Mouse (Mus musculus): ENCODE measurements around the gene Eif3g.

DNA sequence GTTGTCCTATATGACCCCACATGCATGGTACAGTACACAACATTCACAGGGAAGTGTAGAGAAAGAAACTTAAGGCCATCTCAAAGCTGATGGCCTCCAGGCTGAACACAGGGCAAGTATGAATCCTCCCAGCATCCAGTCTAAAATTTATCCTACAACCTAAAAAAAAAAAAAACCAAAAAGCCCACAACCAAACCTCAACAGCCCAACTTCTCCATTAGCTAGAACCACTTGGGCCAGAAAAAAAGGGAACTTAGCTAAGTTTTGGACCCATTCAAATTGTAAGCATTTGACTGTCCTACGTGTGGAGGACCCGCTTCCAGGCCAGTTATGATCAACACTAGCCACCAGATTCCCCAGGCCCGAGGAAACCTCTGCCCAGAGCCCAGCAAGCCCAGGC is 24.8 kb upstream of the Eif3g start:
- no peak for TF ChIP-seq GATA1 (IDR thresholded peaks at IDR 0.05; ENCODE audit: low read length)
- no peak for TF ChIP-seq TAL1 (IDR thresholded peaks at IDR 0.05; ENCODE audit: low read length)

Measured in erythroblast, embryonic 14.5 days (primary cell).